Mouse (Mus musculus) liver, embryonic 14.5 days (tissue): ENCODE measurements around the gene Cdkl4.

ENCODE experiments used
- CTCF ChIP-seq: IDR thresholded peaks from 2 replicates; pipeline ENCODE4 v1.5.1; 2016; ENCODE audit warnings: antibody characterized with exemption, low read depth, control low read depth
- EP300 ChIP-seq: IDR thresholded peaks from 2 replicates; pipeline ENCODE4 v1.6.1; 2016; ENCODE audit warnings: antibody characterized with exemption, low read depth

- TF ChIP-seq EP300 (no peak), CTCF (no peak)
Measured at GRCm38 (mm10) chr17:80496607-80497170, 80.9 kb downstream of the Cdkl4 start.
